Mouse (Mus musculus): ENCODE data around the gene Bap1. TPM values are rescaled to one million over a fixed set of nuclear protein-coding genes. Genes with fewer than 3 reads are reported as not detected.
A peak's percentile ranks its signal among the peaks of the same experiment; 100 is the strongest.

Bap1 gene
- total RNA-seq, 4 experiments from 2014 or later, result 118 to 138 (median 130) TPM

DNA sequence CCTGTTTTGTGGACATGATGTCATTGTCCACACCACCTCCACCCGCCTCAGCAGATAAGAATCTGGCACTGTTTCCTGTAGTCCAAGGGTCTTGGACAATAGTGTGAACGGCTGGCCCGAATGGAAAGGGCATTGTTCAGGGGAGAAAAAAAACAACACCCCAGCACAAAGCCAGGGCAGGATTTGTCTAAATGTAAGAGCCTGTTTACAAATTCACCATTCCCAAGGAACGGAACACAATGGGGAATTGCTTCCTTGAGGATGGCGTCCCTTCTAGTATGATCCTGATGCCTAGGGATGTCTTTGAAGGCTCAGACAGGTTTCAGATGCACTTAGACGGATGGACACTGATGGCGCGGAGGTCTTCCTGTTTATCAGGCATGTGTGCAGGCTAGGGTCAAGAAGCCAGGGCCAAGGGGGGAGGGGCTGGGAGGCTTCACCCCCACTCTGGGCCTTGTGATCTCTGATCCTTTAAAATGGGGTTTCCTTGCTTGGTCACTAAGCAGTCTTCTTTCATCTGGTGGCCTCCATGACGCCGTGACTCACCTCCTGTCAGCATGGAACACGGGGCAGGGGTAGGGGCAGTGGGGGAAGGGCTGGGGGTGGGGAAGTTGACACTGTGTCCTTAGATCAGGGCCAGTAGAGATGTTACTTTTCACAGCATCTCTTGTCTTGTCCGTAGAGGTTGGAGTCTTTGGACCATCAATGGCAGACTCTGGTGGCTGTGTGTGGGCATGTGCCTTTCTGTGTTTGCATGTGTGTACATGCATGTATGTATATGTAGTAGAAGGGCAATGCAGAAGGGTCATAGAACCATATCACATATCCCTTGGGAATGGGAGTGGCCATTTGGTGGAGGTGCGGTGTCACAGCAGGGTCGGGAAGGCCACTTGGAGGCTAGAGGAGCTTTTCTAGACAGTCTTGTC, 17.9 kb upstream of the Bap1 start:
- DNase-seq (ENCODE audit: low spot score in 2 of 2), result no peak

- DNase-seq (ENCODE audit: low spot score in 2 of 2), result peak; percentile 48 to 85
Measured at GRCm38 (mm10) chr14:31233996-31234591, 17.2 kb upstream of the Bap1 start.

DNA sequence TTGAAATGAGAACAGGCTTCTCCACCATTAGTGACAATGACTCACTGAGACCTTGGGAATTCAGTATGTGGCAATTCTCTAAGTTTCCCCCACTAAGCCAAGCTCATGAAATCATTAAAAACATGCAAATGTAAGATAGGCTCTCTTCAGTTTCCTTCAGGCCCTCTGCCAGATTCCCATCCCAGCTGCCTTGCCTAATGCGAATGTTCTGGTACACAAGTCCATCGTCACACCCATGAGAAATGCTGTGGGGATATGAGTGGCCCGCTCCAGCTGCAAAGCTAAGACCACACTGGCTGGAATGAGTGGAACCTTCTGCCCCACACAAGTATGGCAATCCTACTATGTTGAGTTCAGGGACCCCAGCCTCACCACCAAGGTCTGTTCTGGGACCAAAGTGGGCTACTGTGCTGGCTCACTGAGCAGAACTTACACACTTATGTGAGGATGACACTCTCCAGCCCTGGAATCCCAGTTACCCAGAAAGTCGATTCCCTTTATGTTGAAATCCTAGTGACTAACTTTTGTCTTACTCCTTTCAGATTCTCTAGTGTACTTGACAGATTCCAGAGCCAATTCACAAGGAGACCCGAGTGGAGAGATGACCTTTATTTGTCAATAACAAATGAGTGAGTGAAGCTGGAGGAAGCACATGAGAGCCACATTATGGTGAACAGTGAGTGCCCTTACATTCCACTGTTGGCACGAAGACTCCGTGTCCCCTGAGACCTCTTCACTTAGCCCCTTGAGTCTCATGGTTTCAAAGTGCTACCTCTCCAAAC, 14.0 kb upstream of the Bap1 start:
- no peak for DNase-seq (ENCODE audit: low spot score in 2 of 2)

- no peak for DNase-seq (ENCODE audit: low spot score in 2 of 2)
Measured at GRCm38 (mm10) chr14:31240528-31240927, 10.7 kb upstream of the Bap1 start.

GRCm38 (mm10) chr14:31244777-31245176, 6.5 kb upstream of the Bap1 start:
- DNase-seq (ENCODE audit: low spot score in 2 of 2), result no peak

DNA sequence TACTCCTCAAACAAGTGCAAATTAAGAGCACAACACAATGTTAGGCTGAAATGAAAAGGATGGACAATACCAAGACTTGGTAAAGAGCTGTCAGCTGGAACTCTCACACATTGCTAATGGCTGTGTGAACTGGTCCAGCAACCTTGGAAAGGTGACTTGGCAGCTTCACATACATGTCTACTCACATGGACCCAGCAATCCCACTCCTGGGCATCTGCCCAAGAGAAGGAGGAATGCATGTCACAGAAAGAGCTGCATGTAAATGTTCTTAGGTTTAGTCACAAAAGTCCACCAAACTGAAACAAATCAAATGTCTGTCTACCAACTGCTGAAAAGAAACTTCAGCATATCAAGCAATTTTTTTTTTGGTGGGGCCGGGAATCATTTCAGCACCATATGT, 5.3 kb upstream of the Bap1 start:
- DNase-seq (ENCODE audit: low spot score in 2 of 2), result no peak

GRCm38 (mm10) chr14:31248396-31248795, 2.9 kb upstream of the Bap1 start:
- no peak for DNase-seq (ENCODE audit: low spot score in 2 of 2)

DNA sequence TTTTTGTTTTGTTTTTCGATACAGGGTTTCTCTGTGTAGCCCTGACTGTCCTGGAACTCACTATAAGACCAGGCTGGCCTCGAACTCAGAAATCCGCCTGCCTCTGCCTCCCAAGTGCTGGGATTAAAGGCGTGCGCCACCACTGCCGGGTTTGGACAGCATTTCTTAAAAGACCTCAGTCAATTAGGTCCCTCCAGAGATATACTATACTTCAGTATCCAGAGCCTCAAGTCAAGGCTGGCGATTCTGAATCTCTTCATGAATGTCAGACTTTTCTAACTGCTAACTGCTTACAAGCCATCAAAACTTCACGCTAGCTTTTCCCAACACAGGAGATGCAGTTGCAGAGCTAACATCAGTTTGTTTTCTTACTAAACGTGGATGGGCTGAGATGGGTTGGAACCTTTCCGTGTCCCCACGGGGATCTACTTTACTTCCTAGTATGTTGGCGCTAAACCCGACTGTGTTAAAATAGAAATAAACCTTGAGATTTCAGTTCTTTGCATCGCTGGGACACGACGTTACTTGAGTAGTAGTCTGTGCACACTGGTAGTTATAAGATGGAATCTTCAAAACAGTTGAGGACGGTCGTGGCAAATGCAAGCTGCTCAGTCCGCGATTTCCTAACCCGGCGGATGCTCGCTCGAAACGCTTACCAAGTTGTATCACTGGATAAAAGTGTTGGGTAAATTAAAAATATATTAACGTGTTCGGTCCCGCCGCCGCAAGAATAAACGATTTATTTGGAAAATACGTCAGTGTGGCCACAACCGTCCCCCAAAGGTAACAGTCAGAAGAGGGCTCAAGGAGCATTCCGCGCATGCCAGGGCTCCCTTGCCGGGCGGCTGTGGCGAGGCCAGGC, 797 bp upstream of the Bap1 start:
- no peak for DNase-seq (ENCODE audit: low spot score in 2 of 2)

DNA sequence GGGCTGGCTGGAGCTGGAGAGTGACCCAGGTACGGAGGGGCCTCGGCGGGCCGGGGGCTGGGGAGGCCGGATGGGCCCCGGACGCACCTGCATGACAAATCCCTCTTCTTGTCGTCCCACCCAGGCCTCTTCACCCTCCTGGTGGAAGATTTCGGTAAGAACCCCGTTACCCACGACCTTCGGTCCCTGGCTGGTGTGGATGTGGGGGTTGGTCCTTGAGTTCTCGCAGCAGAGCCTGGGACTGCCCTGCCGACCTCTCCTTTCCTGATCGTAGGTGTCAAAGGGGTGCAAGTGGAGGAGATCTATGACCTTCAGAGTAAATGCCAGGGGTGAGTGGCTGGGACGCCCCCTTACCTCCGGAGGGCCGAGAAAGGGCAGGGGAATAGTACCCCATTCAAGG, 376 bp downstream of the Bap1 start:
- DNase-seq (ENCODE audit: low spot score in 2 of 2), result no peak

GRCm38 (mm10) chr14:31252091-31252490, 841 bp downstream of the Bap1 start:
- DNase-seq (ENCODE audit: low spot score in 2 of 2), result no peak

GRCm38 (mm10) chr14:31258476-31259050, 7.3 kb downstream of the Bap1 start:
- no peak for DNase-seq (ENCODE audit: low spot score in 2 of 2)

DNA sequence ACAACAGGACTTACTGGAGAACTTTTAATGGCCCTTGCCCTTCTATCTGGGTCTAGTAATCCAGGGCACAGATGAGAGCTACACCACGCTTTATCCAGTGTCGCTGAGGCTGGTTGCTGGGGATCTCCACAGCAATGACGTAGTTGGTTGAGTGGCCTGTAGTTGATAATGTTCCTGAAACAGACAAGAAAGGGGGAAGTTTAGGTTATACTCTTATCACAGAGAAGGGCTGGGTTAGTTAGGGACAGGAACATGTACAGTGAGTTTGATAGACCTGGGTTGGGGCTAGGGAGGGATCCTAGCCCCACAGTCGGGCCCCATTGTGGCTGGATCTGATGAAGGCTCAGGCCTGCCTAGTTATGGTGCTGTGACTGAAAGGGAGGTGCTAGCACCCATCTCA, 9.1 kb downstream of the Bap1 start:
- no peak for DNase-seq (ENCODE audit: low spot score in 2 of 2)

DNA sequence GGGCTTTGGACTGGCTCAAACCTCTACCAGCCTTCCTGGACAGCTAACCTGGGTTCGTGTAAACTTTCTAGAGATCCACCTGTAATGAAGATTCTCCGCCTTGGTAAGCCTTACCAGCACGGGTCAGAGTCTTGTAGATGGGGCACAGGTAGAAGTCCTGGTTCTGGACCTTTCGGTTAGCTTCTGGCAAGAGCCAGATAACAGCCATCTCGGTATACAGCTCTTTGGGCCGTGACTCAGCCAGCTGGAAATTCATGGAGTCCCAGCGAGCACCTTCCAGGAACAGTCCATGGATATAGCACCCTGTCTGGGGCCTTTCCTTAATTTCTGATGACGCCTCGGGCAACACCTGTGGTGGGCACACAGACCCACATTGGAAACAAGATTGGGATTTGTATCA, 9.7 kb downstream of the Bap1 start:
- DNase-seq (ENCODE audit: low spot score in 2 of 2), result no peak

DNA sequence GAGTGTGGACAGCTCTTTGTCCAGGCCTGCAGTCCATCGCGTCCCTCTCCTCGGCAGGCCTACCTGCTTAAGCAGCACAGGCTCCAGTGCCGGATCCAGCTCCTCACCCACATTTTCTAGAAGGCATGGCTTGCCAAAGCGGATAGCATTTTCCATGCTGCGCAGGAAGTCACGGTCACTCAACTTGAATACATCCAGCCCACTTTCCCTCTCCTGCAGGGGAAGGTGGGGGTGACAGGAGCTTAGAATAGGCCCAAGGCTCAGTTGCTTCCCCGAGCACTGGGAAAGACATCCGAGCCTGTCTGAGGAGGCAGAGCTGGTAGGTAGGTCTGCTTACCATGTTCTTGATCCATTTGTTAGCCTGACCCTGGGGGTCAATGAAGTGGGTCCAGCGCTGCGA, 16.4 kb downstream of the Bap1 start:
- no peak for DNase-seq (ENCODE audit: low spot score in 2 of 2)

- DNase-seq (ENCODE audit: low spot score in 2 of 2), result peak; percentile 71 to 83
Measured at GRCm38 (mm10) chr14:31268301-31269001, 17.2 kb downstream of the Bap1 start.

DNA sequence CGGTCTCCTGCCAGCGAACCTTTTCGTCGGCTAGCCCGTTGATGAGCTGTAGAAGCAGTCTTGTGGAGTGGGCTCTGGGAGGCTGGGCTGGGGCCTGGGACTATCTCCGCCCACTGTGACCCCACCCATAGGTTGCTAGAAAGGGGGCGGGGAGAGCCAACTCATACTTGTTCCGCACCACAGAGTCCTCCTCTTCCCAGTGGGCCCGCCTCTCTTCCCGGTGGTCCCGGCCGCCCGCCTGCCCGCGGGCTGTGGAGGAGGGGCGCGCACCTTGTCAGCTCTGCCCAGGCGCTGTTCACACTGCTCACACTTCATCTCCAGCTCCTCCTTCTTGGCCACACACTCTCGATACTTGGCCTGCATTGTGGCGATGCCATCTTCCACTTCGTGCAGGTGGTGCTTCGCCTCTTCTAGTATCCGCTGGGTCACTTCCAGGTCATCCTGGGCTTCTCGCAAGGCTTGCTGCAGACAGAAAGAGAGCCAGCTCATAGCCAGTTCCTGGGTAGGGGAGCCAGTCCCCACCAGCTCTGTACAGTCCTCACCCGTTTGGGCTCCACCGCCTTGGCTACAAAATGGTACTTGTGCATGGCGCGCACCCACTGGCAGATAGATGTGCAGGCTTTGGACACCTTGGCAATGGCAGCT, 18.3 kb downstream of the Bap1 start:
- DNase-seq (ENCODE audit: low spot score in 2 of 2), result peak; percentile 41 to 52

DNA sequence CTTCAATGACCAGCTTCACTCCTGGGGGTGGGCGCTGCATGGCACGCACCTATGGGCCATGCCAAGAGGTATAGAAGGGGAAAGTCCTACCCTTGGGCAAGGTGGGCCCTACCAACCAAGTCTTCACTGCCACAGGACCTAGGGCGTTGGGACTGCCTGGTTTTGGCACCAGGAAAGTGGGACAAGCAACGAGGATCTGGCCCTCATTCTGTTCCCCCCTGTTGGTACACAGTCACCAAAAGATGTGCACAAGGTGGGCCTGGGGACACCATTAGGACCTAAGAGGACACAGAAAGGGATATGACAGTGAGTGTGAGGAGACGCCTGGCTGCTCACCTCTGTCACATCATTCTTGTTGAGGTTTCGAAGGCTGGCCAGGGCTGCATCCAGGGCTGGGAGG, 19.9 kb downstream of the Bap1 start:
- no peak for DNase-seq (ENCODE audit: low spot score in 2 of 2)

DNA sequence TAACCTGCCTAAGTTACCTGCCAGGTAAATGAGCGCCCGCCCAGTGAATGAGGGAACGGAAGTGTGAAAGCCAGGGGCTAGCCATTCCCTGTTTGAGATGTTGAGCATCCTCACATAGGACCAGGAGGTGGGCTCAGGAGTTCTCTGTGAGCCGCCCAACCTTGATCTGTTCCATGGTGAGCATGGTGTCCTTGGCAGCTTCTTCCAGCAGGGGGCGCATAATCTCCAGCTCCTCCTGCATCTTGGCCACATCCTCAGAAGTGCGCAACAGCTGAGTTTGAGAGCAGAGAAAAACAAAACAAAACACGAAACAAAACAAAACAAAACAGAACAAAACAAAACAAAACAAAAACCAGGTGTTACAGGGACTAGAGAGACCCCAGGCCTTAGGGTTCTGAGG, 20.9 kb downstream of the Bap1 start:
- peak; percentile 59 to 86 for DNase-seq (ENCODE audit: low spot score in 2 of 2)

DNA sequence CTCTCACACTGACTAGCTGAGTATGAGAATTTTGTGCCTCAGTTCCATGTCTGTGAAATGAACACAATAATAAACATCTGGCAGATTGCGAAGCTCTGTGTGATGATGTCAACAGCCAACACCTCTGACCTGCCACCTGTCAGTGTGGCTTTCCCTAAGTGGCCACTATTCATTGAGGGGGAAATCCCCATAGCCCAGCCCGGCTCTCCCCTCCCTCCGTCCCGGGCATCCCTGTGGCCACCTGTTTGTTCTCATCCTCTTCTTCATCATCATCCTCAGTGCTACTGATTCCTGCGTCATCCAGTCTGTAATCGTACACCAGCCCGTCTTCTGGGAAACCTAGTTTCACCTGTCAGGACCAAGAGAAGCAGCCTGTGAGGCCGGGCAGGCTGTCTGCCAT, 34.5 kb downstream of the Bap1 start:
- no peak for DNase-seq (ENCODE audit: low spot score in 2 of 2)

All from layer of hippocampus, adult 8-10 months (tissue).